Mouse (Mus musculus) CH12.LX (cell line): ENCODE data around the gene Pde4d. TPM values are rescaled to one million over a fixed set of nuclear protein-coding genes. Genes with fewer than 3 reads are reported as not detected.

Experiments used
- DNase-seq: peaks from one replicate; pipeline ENCODE4 v3.0.0-alpha.2; 2013; ENCODE audit errors: extremely low read depth
- H3K27ac ChIP-seq: 2 replicates; pipeline ENCODE4 v1.5.1; 2012; ENCODE audit warnings: low read depth, mild to moderate bottlenecking, control low read depth, moderate library complexity; ENCODE audit not compliant: insufficient read depth
- H3K27me3 ChIP-seq: replicated peaks from 2 replicates; pipeline ENCODE3; 2012; ENCODE audit warnings: inconsistent platforms
- H3K36me3 ChIP-seq, 2 experiments: replicated peaks in 1 of 2; 2 replicates each; pipeline versions ENCODE3 to v1.6.1; 2012; ENCODE audit warnings: inconsistent platforms in 1 of 2, low read length in 1 of 2, mild to moderate bottlenecking in 1 of 2, mixed read lengths in 1 of 2, moderate library complexity in 1 of 2; ENCODE audit not compliant: control insufficient read depth in 1 of 2, insufficient read depth in 1 of 2
- H3K4me1 ChIP-seq, 2 experiments: 2 replicates each; pipeline ENCODE4 v1.6.1; 2012; ENCODE audit warnings: inconsistent platforms in 1 of 2, moderate library complexity in 1 of 2; ENCODE audit not compliant: insufficient read depth in 2 of 2, control insufficient read depth in 1 of 2
- H3K4me2 ChIP-seq: 2 replicates; pipeline ENCODE4 v1.6.1; 2012; ENCODE audit warnings: low read depth, mild to moderate bottlenecking, control low read depth; ENCODE audit not compliant: poor library complexity, insufficient read depth, severe bottlenecking
- H3K4me3 ChIP-seq, 3 experiments: fragments of 150-350 bp in 1 of 3; sonication (generic) in 1 of 3; replicated peaks in 1 of 3; 2 replicates each; pipeline versions ENCODE3 to v1.5.1; 2011 to 2012; ENCODE audit warnings: low read depth in 2 of 3, low read length in 2 of 3, mild to moderate bottlenecking in 2 of 3, moderate library complexity in 2 of 3, control low read depth in 1 of 3, improper control_type of control experiment in 1 of 3, inconsistent platforms in 1 of 3, mixed read lengths in 1 of 3; ENCODE audit not compliant: poor library complexity in 1 of 3
- H3K79me2 ChIP-seq: replicated peaks from 2 replicates; pipeline ENCODE4 v1.6.1; 2012; ENCODE audit warnings: mild to moderate bottlenecking, moderate library complexity; ENCODE audit not compliant: control insufficient read depth, poor library complexity, insufficient read depth, severe bottlenecking; ENCODE audit errors: extremely low read depth
- H3K9ac ChIP-seq: 2 replicates; pipeline ENCODE4 v1.6.1; 2012; ENCODE audit warnings: low read depth, mild to moderate bottlenecking, control low read depth, moderate library complexity; ENCODE audit not compliant: insufficient read depth
- H3K9me3 ChIP-seq: replicated peaks from 2 replicates; pipeline ENCODE3; 2012; ENCODE audit warnings: low read length, inconsistent platforms, mixed read lengths
- BHLHE40 ChIP-seq: IDR thresholded peaks from 2 replicates; pipeline ENCODE4 v1.6.1; 2011; ENCODE audit warnings: mild to moderate bottlenecking, low read depth, low read length, improper control_type of control experiment
- CHD2 ChIP-seq: IDR thresholded peaks from 2 replicates; pipeline ENCODE4 v1.6.1; 2011; ENCODE audit warnings: low read length, improper control_type of control experiment
- E2F4 ChIP-seq: IDR thresholded peaks from 2 replicates; pipeline ENCODE4 v1.6.1; 2011; ENCODE audit warnings: low read depth, low read length, improper control_type of control experiment; ENCODE audit not compliant: insufficient replicate concordance
- ELF1 ChIP-seq: IDR thresholded peaks from 2 replicates; pipeline ENCODE4 v1.6.1; 2014; ENCODE audit warnings: low read depth, mild to moderate bottlenecking, inconsistent platforms, low read length, improper control_type of control experiment
- EP300 ChIP-seq: IDR thresholded peaks from 2 replicates; pipeline ENCODE4 v1.6.1; 2011; ENCODE audit warnings: low read length, improper control_type of control experiment
- ETS1 ChIP-seq: conservative IDR thresholded peaks from 2 replicates; pipeline ENCODE4 v1.6.1; 2012; ENCODE audit warnings: low read depth, mild to moderate bottlenecking, inconsistent platforms, low read length, improper control_type of control experiment, moderate library complexity
- GABPA ChIP-seq: IDR thresholded peaks from 2 replicates; pipeline ENCODE4 v1.6.1; 2012; ENCODE audit warnings: low read depth, low read length, improper control_type of control experiment, inconsistent platforms; ENCODE audit not compliant: insufficient replicate concordance
- HCFC1 ChIP-seq: IDR thresholded peaks from 2 replicates; pipeline ENCODE4 v1.6.1; 2012; ENCODE audit warnings: low read depth, mild to moderate bottlenecking, inconsistent platforms, low read length, improper control_type of control experiment
- JUN ChIP-seq: IDR thresholded peaks from 2 replicates; pipeline ENCODE4 v1.6.1; 2011; ENCODE audit warnings: low read depth, mild to moderate bottlenecking, low read length, improper control_type of control experiment, moderate library complexity; ENCODE audit not compliant: insufficient read depth
- JUND ChIP-seq: conservative IDR thresholded peaks from 2 replicates; pipeline ENCODE4 v1.6.1; 2011; ENCODE audit warnings: low read depth, low read length, improper control_type of control experiment
- MEF2A ChIP-seq: IDR thresholded peaks from 2 replicates; pipeline ENCODE4 v1.6.1; 2014; ENCODE audit warnings: low read depth, mild to moderate bottlenecking, inconsistent platforms, low read length, improper control_type of control experiment, borderline replicate concordance
- MXI1 ChIP-seq: IDR thresholded peaks from 2 replicates; pipeline ENCODE4 v1.6.1; 2011; ENCODE audit warnings: mild to moderate bottlenecking, low read depth, low read length, improper control_type of control experiment
- MYC ChIP-seq: IDR thresholded peaks from 2 replicates; pipeline ENCODE4 v1.6.1; 2011; ENCODE audit warnings: low read depth, mild to moderate bottlenecking, improper control_type of control experiment, low read length
- NELFE ChIP-seq: IDR thresholded peaks from 2 replicates; pipeline ENCODE4 v1.6.1; 2011; ENCODE audit warnings: low read depth, low read length, improper control_type of control experiment
- PAX5 ChIP-seq: IDR thresholded peaks from 2 replicates; pipeline ENCODE4 v1.6.1; 2012; ENCODE audit warnings: low read length, inconsistent platforms, mixed read lengths
- POLR2A ChIP-seq: IDR thresholded peaks from 2 replicates; pipeline ENCODE4 v1.6.1; 2011; ENCODE audit warnings: low read depth, mild to moderate bottlenecking, improper control_type of control experiment, low read length
- SMC3 ChIP-seq: IDR thresholded peaks from 2 replicates; pipeline ENCODE4 v1.6.1; 2011; ENCODE audit warnings: low read depth, low read length, improper control_type of control experiment
- TBP ChIP-seq: conservative IDR thresholded peaks from 2 replicates; pipeline ENCODE4 v1.6.1; 2011; ENCODE audit warnings: low read depth, low read length, improper control_type of control experiment
- USF1 ChIP-seq: IDR thresholded peaks from 2 replicates; pipeline ENCODE4 v1.6.1; 2014; ENCODE audit warnings: low read depth, mild to moderate bottlenecking, inconsistent platforms, low read length, improper control_type of control experiment
- USF2 ChIP-seq: conservative IDR thresholded peaks from 2 replicates; pipeline ENCODE4 v1.6.1; 2011; ENCODE audit warnings: low read depth, low read length, improper control_type of control experiment
- ZMIZ1 ChIP-seq: IDR thresholded peaks from 2 replicates; pipeline ENCODE4 v1.6.1; 2012; ENCODE audit warnings: low read depth, mild to moderate bottlenecking, inconsistent platforms, low read length, improper control_type of control experiment
- ZNF384 ChIP-seq: IDR thresholded peaks from 2 replicates; pipeline ENCODE4 v1.6.1; 2012; ENCODE audit warnings: low read depth, low read length, improper control_type of control experiment, inconsistent platforms
- dilution Hi-C: fragments of 300-500 bp; cut with MboI; formaldehyde crosslinking; loops from 2 replicates; pipeline ENCODE4 v1.14.3; 2020; ENCODE audit warnings: low sequenced_read_pairs; ENCODE audit not compliant: extremely low pct_unique_long_range_greater_than_20kb, extremely low pct_ligation_motif_present
- in situ Hi-C: fragments of 300-500 bp; cut with MboI; formaldehyde crosslinking; loops from 3 replicates; pipeline ENCODE4 v1.14.3; 2019; ENCODE audit warnings: low sequenced_read_pairs, low pct_ligation_motif_present, low pct_unique_long_range_greater_than_20kb, mixed read lengths
- polyA plus RNA-seq: library from polyadenylated mRNA; unstranded; fragments of >175 nt; gene quantifications from 2 replicates; pipeline ENCODE4 v1.2.1, GENCODE M21; 2012; ENCODE audit warnings: low read depth; ENCODE audit not compliant: insufficient read length
- total RNA-seq, 2 experiments: library from RNA; depleted of rRNA; stranded (reverse); fragments of 300-350 nt in 1 of 2; fragments of >200 nt in 1 of 2; gene quantifications; 2 replicates each; pipeline ENCODE4 v1.2.3; 2012 to 2014

Pde4d gene
- total and polyA plus RNA-seq, 3 experiments, result not detected

GRCm38 (mm10) chr13:108956059-108956458 is 506.3 kb downstream of the Pde4d start:
- in situ Hi-C loops (no loop called here), dilution Hi-C loops (no loop called here)
- no peaks in the 10 kb centered on the region for H3K27me3 ChIP-seq

GRCm38 (mm10) chr13:108964056-108964455 is 514.3 kb downstream of the Pde4d start:
- Histone ChIP-seq H3K4me1 (no peaks in the 10 kb centered on the region), H3K9ac (no peak overlapping the region), H3K9me3 (no peaks in the 10 kb centered on the region), H3K36me3 (no peaks in the 10 kb centered on the region), H3K27me3 (no peaks in the 10 kb centered on the region), H3K4me3 (no peak overlapping the region), H3K27ac (no peak overlapping the region), H3K4me2 (no peak overlapping the region), H3K79me2 (no peaks in the 10 kb centered on the region)
- in situ Hi-C loops, result no loop called here
- no peak for DNase-seq
- TF ChIP-seq USF1 (no peak), HCFC1 (no peak), EP300 (no peak), ZNF384 (no peak), MEF2A (no peak)
- dilution Hi-C loops, result no loop called here

More at GRCm38 (mm10) chr13:108956059-108956458, 506.3 kb downstream of the Pde4d start:
- no peak for DNase-seq
- no peaks in the 10 kb centered on the region for H3K79me2 ChIP-seq
- H3K27ac ChIP-seq, result no peak overlapping the region
- H3K4me3 ChIP-seq, result no peak overlapping the region
- H3K36me3 ChIP-seq, result no peaks in the 10 kb centered on the region
- H3K4me2 ChIP-seq, result no peak overlapping the region
- H3K9me3 ChIP-seq, result no peaks in the 10 kb centered on the region
- H3K4me1 ChIP-seq, result no peaks in the 10 kb centered on the region
- no peak overlapping the region for H3K9ac ChIP-seq
- TF ChIP-seq JUN (no peak), USF2 (no peak), JUND (no peak), MYC (no peak), ETS1 (no peak), E2F4 (no peak), HCFC1 (no peak), MEF2A (no peak), NELFE (no peak), TBP (no peak), MXI1 (no peak), CHD2 (no peak), GABPA (no peak), BHLHE40 (no peak), EP300 (no peak), ELF1 (no peak), PAX5 (no peak), POLR2A (no peak), ZMIZ1 (no peak), SMC3 (no peak)
